Mouse (Mus musculus): Measurements from ENCODE around the gene Tmcc1.
A peak's percentile ranks its signal among the peaks of the same experiment; 100 is the strongest.

Gene Tmcc1

GRCm38 (mm10) chr6:115973139-115973875, 220.0 kb downstream of the Tmcc1 start:
- DNase-seq (ENCODE audit: low spot score in 2 of 2) = no peak

- DNase-seq (ENCODE audit: low spot score in 2 of 2) = no peak
These were observed 221.1 kb downstream of the Tmcc1 start for GRCm38 (mm10) chr6:115972083-115972764.

- no peak for DNase-seq (ENCODE audit: low spot score in 2 of 2)
These were observed 221.8 kb downstream of the Tmcc1 start for GRCm38 (mm10) chr6:115971273-115972060.

- peak; percentile 28 to 68 for DNase-seq (ENCODE audit: low spot score in 2 of 2)
These were observed 223.3 kb downstream of the Tmcc1 start for GRCm38 (mm10) chr6:115969952-115970351.

GRCm38 (mm10) chr6:115969103-115969502, 224.2 kb downstream of the Tmcc1 start:
- no peak for DNase-seq (ENCODE audit: low spot score in 2 of 2)

- no peak for DNase-seq (ENCODE audit: low spot score in 2 of 2)
These were observed 224.6 kb downstream of the Tmcc1 start for GRCm38 (mm10) chr6:115968700-115969099.
